Mouse (Mus musculus) liver (tissue): ENCODE measurements around the gene Fbxl13.

Source experiments
- DNase-seq: peaks from one replicate; pipeline ENCODE4 v3.0.0-alpha.2; 2020; ENCODE audit warnings: mixed read lengths

The Fbxl13 gene

GRCm38 (mm10) chr5:21574386-21575209 lies 70.8 kb downstream of the Fbxl13 start:
- DNase-seq, result no peak

DNA sequence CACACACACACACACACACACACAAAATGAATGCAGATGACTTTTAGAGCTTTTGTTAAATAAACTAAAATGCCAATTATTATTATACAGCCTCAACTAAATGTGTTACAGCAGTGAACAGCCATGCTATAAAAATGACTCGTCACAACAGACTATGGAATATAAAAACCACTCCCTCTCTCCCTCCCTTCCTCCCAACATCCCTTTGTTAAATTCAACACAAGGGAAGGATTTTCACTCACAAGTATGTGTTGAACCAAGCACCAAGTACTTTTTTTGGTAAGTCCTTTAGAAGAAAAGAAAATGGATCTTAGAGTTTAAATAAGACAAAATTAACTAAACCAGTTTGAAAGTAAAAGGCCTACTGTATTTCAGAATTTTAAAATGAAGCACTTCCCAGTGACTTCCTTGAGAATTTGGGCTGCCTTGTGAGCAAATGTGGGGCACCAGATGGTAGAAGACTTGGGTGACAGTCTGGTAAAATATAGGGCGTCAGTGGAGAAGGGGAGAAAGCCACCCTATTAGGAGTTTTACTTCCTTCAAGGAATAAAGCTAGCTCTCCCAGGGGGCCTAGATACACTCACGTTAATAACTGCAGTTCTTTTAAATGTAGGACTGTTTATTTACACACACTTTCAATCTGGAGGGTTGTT lies 72.5 kb downstream of the Fbxl13 start:
- no peak for DNase-seq

GRCm38 (mm10) chr5:21567784-21568183 lies 77.7 kb downstream of the Fbxl13 start:
- DNase-seq, result no peak

- DNase-seq, result no peak
Observed at GRCm38 (mm10) chr5:21565392-21566065, 79.9 kb downstream of the Fbxl13 start.

- DNase-seq, result no peak
Observed at GRCm38 (mm10) chr5:21563936-21564335, 81.5 kb downstream of the Fbxl13 start.

DNA sequence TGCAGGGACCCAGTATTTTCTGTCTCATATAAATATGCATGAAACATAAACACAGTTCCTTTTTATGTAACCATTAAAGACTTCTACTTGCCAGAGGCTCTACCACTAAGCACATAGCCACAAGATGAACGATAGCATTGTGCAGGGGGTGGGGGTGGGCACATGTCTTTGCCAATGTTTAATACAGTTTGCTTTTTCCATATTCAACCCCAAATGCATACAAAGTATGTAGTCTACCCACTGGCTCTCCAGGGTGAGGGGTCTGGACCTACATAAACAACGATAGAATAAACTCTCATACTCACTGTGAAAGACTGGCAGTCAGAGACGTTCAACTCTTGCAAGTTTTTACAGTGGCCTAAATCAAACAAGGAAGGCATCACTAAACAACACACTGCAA lies 88.9 kb downstream of the Fbxl13 start:
- no peak for DNase-seq

DNA sequence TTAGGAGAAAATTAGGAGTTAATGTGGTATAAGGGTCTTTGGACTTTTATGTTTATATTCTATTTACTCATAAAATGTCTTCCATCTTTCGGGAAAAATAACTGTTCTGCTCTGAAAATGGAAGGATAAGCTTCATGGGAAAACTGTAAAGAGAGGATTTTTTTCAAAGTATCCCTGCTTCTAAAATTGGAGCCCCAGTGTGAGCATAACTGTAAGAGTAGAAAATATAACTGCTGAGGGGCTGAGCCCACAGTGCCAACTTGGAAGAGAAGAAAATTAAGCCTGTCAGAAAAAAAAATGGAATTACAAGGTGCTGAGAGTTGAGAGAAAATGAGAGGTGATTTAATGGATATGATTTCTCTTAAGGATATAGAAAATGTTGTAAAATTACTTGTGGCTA lies 90.7 kb downstream of the Fbxl13 start:
- no peak for DNase-seq

GRCm38 (mm10) chr5:21553685-21554084 lies 91.7 kb downstream of the Fbxl13 start:
- no peak for DNase-seq

DNA sequence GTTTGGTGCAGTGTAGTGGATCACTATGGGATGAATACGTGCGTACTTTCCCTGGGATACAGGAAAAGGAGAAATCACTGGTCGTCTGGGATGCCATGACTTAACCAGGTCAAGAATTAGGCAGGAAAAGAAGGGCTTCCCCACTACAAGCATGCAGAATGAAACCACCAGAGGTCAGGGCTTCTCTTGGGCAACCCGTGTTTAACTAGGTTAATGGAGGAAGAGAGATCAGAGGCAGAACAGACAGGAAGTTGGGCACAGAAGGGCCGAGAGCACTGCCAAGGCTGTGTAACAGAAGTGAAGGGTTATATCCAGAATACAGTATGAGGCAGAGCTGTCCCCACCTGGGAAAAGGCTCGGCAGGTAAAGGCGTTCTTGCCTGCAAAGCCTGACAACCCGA lies 98.4 kb downstream of the Fbxl13 start:
- no peak for DNase-seq

- DNase-seq, result no peak
Observed at GRCm38 (mm10) chr5:21545786-21546185, 99.6 kb downstream of the Fbxl13 start.

DNA sequence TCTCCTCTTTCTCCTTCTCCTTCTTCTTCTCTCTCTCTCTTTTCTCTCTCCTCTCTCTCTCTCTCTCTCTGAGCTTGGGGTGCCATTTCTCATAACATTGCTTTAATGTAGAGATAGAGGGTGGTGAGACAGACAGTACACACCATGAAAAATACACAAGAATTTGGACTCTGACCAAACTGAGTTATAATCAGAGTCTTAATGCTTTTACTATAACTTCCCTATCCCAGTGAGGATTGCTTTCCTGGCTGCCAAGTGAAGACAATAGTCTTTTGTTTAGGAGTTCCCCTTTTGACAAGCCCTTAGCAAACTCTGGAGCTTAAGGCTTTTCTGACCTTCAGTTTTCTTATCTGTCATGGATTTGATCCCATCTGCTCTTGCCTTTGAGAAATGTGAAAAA lies 100.2 kb downstream of the Fbxl13 start:
- DNase-seq, result no peak

DNA sequence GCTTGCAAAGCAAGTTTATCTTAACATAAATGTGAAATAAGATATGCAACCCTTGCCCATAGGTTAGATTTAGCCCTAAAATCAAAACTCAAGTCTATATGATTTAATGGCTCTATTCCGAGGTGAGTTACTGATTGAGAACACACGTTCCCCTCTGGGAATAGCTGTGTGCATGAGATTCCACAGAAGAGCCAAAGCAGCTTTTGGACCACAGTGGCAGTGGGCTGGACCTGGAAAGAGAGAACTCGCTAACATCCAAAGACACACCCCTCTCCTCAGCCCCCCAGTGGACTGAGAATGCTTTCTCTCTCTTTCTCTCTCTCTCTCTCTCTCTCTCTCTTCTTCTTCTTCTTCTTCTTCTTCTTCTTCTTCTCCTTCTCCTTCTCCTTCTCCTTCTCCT lies 100.6 kb downstream of the Fbxl13 start:
- DNase-seq, result no peak

GRCm38 (mm10) chr5:21543409-21544201 lies 101.8 kb downstream of the Fbxl13 start, which contains the start of gene Lrrc17:
TSS of gene Lrrc17 (plus strand) at chr5:21543559.
- peak; percentile 34 for DNase-seq

DNA sequence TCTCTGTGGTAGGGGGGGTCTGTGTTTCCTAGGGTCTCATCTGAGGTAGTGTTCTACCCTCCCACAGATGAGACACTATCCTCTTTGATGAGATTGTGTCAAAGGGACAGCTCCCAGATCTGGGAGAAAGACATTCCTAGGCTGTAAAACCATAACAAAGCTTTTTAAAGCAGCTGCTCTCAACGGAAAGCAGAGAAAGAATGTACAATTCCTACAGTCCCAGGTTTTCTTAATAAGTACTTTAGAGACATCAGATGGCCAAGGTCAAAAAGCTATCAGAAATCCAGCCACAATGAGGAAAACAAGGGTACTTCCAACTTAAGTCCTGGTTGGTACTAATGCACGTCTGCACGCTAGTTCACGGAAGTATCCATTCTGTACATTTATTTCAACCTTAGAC lies 103.2 kb downstream of the Fbxl13 start:
- no peak for DNase-seq

DNA sequence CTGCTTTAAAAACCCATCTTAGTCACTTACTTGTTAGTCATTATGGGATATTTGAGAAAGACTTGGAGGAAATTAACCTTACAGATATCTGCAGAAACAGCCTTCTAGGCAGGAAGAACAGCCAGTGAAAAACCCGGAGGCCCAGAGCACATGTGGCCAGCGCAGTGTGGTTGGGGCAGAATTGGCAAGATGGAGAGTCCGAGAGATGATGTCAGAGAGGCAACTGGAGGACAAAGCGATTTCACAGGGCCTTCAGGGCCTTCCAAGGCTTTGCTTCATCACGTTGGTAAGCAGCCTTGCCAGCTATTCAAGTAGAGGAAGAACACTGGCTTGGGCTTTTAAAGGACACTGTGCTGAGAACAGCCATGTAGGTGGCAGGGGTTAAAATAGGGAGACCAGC lies 112.5 kb downstream of the Fbxl13 start:
- DNase-seq, result no peak

GRCm38 (mm10) chr5:21532126-21532525 lies 113.3 kb downstream of the Fbxl13 start:
- no peak for DNase-seq

GRCm38 (mm10) chr5:21529110-21529720 lies 116.2 kb downstream of the Fbxl13 start:
- no peak for DNase-seq

DNA sequence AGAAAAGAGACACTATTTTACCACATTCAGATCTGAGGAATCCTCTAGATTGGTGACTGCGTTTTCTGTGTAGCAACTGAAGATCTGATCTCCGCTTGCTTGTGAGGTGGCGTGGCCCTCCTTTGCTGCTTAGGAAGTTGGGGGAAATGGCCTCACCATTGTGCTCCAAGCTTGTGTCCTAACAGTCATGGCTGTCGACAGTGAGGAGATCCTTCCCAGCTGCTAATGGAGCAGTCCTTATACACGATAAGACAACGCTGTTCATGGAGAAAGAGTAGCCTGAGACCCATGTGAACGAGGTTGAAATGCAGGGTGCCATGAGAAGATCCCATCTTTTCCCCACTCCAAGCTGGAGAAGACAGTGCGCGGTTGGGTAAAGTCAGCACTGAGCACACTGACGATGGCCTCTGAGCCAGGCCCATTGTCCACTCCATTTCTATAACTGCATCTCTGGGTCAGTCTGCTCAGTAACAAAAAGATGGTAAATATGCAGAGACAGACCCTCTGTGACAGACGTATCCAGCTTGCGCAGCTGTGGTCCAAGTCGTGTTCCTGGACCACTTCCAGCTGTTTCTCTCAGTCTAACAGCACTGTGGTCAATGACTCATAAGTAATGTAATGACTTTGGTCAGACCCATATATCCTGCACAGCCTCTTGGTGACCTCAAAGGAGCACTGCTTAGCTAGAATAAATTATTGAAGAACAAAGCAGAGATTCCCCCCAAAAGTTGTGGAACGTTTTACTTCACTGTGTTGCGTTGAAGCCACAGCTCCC lies 117.2 kb downstream of the Fbxl13 start:
- DNase-seq, result no peak

DNA sequence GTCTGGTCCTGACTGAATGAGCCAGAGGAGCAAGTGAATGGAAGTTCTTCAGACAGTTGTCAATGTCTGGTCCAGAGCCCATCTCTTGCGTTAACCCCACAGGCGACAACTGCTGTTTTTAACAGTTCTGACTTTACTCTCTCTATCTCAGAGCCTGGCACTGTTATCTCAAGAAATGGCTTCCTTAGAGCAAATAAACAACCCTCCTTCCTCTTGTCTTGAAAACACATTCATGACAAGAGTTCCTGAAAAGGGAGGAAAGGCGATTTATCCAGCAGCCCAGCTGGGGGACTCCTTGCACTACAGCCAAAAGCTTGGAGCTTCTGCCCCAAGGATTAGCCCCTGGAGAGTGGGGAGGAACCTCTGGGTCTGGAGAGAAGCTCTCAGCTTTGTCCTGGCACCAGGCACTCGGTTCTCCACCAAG lies 117.9 kb downstream of the Fbxl13 start:
- no peak for DNase-seq

DNA sequence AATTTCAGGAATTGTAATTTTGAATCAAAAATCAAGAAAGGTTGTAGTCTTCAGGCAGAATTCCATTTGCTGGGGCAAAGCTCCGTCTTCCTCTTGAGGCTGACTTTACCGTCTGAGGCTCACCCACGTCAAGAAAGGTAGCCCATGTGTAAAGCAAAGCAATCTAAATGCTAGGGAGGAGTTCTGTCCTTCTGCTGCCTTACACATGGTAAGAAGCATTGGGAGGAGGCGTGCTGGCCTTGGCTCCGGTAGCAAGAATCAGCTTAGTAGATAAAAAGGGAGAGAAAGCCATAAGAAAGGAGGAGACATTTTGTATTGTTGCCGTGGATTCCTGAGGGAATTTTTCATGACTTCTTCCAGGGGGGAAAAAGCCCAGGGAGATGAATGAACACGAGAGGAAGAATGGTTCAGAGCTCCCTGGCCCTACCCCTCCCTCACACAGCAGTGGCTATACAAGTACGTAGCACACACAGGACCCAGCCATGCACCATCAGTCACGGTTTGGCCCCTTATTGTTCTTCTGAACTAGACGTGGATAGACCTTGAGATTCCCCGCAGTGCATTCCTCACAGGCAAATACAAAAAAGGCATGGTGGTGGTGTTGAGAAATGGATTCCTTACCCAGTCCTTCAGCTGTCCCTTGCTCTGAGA lies 118.5 kb downstream of the Fbxl13 start:
- no peak for DNase-seq

- DNase-seq, result no peak
Observed at GRCm38 (mm10) chr5:21519166-21519565, 126.3 kb downstream of the Fbxl13 start.
